Mouse (Mus musculus) embryo, embryonic 11.5 days (tissue): Measurements from ENCODE around the gene Ulk4.
"Not testable (repeated sequence)": the region's sequence is repeated elsewhere in the genome, so short reads cannot be mapped to it uniquely, and the experiment has no call there.

Source experiments
- DNase-seq: peaks from one replicate; pipeline ENCODE4 v3.0.0-alpha.2; 2012; ENCODE audit warnings: low read depth, low spot score

Ulk4 gene

DNA sequence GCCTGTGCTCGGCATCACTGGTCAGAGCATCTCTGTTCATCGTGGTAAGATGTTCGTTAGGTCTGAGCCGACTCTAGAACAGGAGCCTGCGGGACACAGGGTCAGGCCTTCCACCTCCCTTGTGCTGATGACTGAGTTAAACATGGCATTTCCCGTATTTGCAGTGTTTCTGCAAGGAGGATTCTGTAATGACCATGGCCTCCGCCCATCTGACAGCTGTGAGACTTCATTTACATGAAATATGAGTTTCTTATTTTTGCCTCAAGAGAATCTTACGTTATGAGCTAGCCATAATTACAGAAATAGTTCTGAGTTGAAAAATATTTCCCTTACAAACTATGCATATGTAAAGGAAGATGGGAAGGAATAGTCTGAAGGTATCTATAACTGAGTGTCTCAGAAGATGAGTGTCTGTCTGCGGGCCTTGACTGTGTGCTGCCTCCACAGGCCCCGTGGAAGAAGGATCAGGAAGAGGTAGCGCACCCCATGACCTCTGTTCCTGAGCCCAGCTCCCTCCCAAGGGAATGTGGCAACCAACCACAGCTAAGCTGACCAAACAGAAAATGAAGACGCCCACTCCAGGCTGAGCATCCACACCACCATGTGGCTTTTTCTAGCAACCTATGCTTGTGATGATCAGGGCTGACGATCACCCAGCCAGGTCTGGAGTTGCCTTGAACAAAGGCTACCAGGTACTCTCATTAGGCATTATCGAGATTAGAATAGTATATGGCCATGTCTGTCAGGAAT lies 212.2 kb downstream of the Ulk4 start:
- DNase-seq = no peak

DNA sequence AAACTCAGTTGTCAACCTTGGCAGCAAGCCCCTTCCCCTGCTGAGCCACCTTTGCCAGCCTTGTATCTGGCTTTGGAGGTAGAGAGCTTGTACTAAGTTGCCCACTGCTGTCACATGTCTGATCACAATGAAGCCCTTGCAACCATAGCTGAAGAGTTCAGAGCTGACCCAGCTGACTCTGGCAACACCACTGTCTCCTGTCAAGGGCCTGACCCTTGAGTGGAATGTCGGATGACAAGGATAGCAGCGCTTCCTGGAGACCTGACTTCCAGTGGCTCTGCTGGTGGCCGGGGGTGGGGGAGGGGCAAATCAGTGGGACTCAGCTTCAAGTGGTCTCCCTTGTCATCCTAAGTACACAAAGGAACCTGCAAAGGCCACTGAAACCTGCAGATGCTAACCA lies 214.3 kb downstream of the Ulk4 start:
- no peak for DNase-seq

DNA sequence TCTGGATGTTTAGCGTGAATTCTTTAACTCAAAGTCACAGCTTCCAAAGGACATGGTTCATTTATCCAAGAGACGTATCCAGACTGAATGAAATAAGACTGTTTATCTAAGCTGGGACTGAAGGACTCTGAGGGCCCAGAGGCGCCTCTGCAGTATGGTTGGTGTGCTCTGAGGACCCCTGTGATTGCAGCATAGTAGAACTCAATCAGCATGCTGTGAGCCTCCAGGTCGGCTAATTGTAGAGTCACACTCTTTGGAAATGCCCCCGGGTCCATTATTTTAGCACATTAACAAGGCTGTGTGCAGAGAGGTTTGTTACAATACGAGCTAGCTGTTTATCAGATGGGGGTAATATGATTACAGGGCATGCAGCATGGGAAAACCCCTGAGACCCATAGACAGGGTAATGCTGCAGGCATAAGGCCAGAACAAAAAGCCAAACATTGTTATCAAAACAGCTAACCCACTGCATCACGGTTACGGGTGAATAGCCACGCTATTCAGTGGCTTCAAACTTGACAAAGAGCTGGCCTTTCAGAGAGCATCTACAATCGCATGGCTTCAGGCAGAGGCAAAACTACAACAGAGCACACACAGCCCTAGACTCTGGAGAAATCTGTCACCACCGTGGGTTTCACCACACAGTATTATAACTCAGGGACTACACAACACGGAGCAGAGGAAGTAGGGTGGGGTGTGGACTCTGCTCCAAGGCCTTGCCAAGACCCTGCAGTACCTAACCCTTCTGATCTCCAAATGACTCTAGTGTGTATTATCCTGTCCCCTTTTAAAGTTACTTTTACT lies 215.0 kb downstream of the Ulk4 start:
- no peak for DNase-seq

DNA sequence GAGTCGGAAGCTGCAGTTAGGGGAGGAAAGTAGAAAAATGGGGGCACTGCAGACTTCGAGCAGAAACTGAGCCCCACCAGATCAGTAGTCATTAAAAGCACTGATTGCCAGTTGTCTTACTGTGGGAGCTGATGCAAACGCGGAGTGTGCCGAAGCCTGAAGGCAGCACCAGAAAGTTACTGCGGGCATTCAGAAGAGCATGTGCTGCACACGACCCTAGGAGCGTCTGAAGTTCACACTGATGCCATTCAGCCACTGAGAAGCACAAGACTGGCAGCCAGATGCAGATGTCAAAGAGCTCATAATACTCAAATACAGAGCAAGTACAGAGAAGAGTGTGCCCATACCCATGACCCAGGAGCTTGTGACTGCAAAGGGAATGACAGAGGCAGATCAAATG lies 216.7 kb downstream of the Ulk4 start:
- no peak for DNase-seq

DNA sequence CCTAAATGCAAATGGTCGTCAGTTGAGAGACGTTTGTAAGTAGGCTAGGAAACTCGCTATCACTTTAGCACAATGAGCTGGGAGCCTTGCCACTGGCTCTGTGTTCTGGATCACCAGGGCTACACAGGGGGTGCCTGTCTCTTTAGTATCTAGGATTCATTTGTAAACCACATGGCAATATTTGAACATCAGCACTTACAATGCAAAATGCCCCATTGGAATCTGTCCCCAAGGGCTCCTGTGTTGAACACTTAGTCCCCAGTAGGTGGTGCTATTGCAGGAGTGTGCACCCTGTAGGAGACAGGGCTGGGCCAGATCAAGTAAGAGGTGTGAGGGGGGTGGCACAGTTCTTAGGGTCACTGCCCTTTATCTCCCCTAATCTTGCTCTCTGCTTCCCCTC lies 217.7 kb downstream of the Ulk4 start:
- DNase-seq = no peak

DNA sequence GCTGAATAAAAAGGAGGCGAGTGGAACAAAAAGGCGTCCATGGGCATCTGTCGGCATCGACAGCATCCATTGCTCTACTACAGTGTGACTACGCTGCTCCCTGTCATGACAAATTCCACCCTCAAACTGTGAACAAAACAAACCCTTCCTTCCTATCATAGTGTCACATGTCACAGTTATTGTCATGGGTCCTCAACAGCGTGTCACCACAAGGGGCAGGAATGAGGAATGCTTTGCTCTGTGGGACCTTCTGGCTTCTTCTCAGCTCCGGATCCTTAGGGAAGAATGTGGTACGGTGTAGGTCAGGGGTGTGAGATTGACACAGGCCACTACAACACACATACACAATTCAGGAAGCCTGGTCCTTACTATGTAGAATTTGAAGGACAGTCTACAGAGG lies 218.5 kb downstream of the Ulk4 start:
- DNase-seq = no peak

DNA sequence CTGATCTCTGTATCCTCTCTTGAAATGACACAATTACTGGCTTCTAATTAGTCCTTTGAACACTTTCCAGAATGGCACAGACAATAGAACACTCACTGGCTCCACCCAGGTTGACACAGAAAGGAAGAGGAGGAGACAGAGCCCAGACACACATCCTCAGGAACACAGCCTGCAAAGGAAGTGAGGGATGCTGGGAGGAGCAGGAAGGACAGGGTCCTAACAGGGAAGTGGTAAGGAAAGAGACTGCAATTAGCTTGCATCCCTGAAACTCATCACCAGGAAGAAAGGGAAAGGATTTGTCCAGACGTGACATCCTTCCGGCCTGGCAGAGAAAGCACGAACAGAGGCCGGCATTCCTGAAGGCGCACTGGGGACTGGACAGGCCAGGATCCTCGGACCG lies 218.9 kb downstream of the Ulk4 start:
- no peak for DNase-seq

DNA sequence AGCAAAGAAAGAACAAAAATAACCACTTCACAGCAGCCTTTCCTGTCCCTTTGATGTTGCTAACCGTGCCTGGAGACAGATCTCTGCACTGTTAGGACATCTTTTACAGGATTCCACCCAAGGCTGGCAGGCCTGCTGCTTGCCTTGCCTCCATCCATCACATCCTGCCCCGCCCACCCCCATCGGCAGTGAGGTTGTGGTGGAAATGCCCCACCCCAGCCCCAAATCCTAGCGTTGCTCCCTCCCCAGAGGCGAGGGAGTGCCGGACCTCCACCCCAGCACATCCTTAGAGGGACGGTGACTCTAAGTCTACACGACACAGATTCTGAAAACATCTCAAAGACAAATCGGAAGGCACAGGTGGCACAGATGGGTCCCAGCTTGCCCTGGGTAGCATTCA lies 219.6 kb downstream of the Ulk4 start:
- no peak for DNase-seq

DNA sequence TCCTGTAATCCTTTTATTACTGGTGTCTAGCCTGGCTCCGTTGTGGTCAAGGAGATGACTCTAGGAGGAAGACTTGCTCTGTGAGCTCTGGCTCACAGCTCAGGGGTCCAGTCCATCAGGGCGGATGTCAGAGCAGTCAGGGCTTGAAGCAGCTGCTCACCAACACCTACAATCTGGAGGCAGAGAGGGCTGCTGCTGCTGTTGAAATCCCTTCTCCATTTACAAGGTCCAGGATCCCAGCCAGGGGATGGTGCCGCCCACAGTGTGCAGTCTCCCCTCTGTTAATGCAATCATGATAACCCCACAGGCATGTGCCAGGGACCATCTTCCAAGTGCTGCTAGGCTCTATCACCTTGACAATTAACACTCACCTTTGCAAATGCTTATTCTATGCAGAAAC lies 220.5 kb downstream of the Ulk4 start:
- no peak for DNase-seq

DNA sequence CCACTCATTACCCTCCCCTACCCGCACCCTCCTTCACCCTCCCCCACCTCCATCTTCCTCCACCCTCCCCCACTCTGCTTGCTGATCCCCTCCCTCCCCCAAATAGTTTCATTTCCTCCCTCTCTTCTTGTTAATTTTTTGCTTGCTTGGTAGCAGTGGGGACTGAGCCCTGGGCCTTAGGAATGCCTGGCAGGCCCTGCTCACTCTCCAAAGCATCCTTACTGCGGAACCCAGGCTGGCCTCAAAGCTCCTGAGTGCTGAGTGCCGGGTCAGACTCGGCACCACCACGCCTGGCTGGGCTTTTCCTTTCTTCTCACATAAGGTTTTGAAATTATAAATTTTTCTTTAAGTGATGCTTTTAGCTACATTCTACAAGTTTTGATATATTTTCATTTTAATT lies 221.0 kb downstream of the Ulk4 start:
- no peak for DNase-seq

DNA sequence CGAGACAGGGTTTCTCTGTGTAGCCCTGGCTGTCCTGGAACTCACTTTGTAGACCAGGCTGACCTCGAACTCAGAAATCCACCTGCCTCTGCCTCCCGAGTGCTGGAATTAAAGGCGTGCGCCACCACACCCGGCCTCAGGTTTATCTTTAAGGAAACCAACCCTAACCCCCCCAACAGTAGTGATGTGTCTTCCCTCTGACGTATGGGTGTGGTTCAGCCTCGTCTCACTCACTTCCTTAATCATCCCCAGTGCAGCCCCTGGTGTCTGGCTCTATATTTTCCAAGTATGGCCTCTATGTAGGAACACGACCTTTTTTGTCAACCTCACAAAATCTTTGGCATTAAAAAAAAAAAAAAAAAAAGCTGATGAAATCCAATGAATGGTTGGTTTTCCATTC lies 231.3 kb downstream of the Ulk4 start:
- DNase-seq = not testable (repeated sequence)

DNA sequence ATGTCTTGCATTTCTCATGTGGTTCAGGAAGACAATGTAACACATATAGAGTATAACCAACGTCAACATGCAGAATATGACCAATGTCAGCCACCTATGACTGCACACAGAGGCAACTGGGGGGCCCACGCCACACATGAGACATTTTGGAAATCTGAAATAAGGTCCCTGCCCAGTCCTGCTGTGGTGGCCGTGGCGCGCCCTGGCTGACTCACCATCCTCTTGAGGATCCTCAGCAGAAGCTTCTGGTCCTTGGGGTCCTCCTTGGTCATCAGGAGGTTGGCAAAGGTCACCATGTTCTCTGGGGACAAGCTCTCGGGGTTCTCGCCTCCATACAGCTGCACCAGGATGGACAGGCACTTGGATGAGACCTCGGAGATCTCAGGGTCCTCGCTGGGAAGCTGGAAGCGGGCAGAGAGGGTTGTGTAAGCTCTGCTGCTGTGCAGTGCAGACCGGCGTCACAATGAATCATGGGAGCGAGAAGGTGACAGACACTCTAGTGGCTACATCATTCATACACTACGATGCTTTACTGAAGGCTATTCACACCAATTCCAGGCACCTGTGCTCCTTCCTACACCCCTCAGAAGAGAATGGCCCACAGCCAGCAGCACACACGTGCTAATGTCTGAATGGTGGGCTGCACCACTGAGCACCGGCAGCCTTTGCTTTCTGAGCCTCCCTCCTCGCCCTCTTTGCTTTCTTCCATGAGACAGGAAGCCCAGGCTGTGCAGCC lies 232.4 kb downstream of the Ulk4 start:
- no peak for DNase-seq

DNA sequence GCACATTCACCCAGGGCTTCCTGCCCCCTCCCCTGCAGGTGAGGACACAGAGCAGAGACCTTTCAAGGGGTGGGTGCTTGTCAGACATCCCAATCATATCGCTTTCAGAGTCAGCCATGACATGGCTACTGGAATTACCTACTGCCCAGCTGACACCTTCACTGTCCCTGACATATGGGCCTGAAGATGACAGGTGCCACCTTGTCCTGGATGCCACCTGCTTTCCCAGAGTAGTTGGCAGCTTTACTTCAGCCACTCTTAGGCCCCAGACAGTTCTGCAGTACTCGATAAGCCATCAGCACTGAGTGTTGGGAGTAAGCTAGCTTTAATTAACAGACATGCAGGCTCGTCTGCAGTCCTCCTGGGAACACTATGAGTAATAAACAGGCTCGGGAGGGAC lies 234.0 kb downstream of the Ulk4 start:
- no peak for DNase-seq

DNA sequence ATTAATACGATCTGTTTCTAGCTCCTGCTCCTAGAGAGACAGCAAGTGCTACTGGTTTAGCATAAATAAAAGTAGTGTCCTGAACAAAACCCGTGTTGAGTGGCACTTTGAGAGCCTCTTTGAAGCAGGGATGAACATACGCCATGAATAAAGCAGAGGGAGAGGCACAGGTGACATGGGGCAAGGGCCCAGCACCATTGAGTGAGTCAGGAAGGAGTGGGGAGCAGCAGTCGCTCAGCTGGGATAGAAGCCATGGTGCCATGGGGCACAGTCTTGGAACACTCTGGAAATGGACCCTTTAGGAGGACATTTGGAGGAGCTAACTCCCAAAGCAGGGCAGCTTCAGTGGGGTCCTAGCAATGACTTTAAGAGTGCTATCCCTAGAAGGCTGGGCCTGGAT lies 238.6 kb downstream of the Ulk4 start:
- no peak for DNase-seq

DNA sequence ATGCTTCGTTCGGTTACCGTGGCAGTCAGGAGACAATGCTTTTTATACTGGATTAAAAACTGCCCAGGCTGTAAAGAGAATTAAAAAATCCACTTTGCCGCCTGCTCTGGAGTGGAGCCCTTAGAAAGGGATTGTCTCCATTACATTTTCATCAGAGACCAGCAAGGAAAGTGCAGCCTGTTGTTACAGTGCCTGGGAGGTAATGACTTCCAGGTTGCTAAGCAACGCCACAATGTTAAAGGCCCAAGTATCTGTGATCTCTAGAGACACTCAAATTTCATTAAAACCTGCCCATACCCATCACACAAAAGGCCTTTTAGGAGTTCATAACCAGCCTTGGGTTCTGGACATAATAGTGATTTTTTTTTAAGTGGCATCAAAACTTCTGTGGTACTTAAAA lies 239.0 kb downstream of the Ulk4 start:
- peak; percentile 37 for DNase-seq

DNA sequence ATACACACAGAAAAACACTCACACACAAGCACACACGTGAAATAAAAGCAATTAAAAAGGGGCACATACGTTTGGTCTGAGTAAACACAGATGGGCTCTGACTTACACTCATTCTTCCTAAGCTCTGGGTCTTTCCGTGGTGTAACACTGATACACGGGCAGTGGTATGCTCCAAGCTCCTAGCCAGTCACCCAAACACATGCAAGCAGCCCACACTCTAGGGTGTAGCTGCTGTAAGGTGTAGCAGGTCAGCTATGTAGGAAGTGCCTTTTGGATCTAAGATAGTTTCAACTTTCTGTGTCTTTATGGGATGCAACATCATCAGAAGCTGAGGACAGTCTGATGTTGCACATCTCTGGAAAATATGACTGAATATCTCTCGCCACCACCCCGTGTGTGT lies 241.7 kb downstream of the Ulk4 start:
- DNase-seq = no peak

DNA sequence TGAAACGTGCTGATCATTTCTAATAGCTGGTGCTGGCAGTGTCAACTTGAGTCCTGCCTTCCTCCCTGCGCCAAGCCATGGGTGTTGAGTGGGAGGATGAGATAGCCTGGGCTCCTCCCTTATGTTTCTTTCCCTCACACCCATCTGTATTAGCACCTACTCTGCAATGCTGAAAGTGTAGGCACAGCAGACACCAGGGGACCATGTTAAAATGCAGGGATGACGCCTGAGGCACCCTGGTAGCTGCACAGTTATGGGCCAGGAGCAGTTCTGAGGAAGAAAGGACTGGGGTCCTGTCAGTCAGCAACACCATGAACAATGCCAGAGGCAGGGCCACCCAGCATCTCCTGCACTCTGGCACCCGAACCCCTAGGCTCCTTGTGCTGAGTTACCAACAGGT lies 243.4 kb downstream of the Ulk4 start:
- DNase-seq = no peak

DNA sequence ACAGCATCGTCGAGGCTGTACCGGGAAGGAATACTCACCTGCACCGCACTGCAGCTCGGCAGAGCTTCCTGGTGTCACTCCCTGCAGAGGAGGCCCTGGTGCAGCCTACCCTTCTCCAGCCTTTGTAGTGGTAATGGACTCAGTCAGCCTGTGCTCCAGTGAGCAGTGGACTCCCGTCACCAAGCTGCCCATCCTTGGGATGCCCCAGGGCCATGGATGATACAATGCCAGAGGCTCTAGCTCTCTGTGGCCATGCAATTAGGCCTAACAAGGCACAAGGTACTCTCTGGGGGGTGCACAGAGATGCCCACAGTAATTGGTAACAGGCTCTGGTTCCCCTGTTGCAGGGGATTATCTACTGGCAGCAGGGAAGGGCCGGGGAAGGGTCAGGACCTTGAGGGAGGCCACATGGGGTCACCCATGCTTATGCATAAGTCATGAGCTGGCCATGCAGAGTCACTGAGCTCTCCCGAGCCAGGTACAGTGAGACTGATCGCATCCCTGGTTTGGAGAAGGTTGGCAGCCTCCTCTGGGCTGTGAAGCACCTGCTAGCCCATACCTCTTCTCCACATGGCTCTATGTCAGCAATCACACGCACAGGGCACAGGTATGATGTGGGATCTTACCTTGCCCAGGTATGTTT lies 244.6 kb downstream of the Ulk4 start:
- no peak for DNase-seq

DNA sequence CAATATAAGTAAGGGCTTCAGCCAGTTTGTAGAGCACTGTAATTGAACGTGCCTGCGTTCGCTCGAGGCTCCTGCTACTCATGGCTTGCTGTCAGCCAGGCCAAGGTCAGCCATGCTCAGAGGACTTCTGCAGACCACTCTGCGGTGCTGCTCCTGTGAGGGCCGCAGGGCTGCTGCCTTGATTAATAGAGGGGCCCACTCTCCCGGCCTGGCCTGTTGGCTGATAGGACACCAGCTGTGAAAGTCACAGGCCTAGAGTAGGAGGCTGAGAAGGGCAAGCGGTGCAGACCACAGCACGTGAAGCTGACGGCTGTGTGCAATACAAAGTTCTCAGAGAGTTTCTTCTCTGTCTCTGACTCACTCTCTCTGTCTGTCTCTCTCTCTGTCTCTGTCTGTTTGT lies 246.0 kb downstream of the Ulk4 start:
- no peak for DNase-seq

DNA sequence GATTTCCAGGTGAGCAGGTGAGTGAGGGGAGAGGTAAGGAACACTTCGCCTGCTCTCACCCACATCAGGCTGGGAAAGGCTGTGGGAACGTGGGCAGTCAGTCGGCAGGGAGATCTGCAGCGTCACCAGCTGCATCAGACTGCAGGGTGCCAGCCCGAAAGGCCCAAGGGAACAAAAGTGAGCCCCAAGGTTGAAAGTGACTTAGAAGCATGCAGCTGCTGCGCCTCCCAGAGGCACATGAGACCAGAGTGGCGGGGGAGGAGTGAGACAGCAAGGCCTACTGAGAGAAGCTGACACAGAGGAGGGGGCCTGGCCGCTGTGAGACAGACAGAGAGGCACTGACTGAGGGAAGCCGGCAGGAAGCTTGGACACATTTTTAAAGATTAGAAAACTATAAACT lies 247.2 kb downstream of the Ulk4 start:
- DNase-seq = no peak

DNA sequence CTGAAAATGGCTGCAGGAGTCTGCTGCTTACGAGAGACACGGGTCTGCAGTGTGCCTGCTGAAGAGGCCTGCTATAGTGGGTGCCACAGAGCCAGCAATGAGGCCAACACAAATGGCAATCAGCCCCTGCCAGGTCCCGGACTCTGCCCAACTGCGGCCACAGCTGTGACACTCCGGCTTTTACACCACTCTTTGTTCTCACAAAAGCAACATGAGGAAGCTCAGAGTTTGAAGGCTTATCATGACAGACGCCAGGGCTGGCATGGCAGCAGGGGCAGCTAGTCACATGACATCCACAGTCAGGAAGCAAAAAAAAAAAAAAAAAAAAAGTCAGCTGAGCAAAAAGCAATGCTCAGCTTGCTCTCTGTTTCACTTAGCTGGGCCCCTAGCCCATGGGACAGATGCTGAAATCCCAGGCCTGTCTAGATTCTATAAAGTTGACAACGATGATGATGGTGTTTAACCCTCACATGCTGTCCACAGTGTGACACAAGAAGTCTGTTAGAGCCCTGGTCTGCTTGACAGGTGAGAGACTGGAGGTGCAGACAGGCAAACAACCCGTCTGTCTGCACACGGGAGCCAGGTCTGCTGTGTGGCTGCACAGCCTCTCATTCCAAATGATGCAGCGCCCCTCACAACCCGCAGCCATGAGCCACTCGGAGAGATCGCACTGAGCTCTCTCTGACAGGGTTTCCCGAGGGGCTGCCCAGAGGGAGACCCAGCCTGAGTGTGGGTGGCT lies 253.3 kb downstream of the Ulk4 start:
- no peak for DNase-seq
